Mouse (Mus musculus) brain, adult 2 months (tissue): Measurements from ENCODE around the gene Mgat4d.
A peak's percentile ranks its signal among the peaks of the same experiment; 100 is the strongest.
"Not testable (repeated sequence)": the region's sequence is repeated elsewhere in the genome, so short reads cannot be mapped to it uniquely, and the experiment has no call there.

Experiments used
- DNase-seq: peaks from one replicate; pipeline ENCODE4 v3.0.0; 2011; ENCODE audit warnings: low read depth, low spot score

The Mgat4d gene

DNA sequence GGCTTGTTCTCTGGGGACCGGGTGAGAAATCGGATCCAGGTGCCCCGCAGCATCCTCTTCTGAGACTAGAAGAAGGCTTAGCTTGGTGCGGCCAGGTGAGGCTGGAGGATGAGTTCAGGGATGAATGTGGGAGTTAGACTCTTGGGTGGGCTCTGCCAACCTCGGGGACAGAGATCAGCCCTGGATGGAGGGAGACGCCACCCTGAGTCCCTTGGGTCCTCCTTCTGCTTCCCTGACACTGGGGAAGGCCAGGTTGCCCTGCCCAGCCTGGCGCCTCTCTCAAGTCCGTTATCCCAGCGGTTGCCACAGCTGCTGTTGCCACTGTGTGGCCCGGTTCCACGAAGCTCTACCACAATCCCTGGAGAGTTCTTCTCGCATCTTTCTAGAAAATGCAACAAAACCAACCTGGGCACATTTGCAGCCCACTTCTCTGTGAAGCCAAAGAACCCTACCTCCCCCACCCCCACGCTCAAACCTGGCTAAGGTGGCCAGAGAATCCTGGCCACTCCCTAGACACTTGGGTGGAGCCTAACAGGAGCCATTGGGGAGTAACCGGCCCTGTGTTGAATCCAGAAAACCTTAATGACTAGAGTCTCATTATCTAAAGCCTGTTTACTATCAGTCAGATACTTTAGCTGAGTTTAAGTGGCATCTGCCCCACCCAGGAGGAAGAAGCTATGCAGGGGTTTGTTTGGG is 41.9 kb downstream of the Mgat4d start:
- no peak for DNase-seq

- no peak for DNase-seq
These were observed 44.2 kb downstream of the Mgat4d start for GRCm38 (mm10) chr8:83392521-83392920.

- DNase-seq = no peak
These were observed 46.1 kb downstream of the Mgat4d start for GRCm38 (mm10) chr8:83394325-83394724.

DNA sequence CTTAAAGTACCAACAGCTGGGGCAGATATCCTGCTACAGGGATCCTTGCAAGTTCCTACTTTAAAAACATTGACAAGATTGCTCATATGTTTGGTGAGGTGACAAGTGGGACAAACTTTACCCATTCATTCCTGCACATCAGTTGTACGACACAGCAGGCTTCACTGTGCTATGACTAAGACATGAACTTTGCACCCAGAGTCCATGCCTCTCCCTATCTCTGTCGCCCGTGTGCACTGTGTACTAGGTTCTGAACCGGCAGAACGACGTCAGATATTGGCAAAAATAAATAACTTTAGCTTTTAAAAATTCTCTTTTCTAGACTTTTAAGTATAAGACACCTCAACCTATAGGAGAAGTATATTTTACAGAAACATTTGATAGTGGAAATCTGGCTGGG is 48.4 kb downstream of the Mgat4d start:
- DNase-seq = no peak

DNA sequence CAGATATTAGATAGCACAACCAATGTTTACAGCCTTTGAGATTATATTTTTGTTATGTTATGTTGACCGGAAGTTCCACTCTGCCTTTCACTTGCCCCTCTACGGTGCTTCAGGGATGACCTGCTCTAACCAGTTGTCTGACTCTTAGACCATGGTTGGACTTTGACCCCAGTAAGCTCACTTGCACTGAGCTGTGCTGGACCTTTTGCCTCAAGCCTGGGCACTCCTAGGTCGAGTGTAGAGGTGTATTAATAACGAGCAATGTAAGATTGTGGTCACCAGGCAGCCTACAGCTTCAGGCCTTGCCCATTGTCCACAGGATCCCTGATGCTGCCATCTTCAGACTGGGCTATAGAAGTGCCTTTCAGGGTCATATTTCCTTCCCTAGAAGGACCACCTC is 49.5 kb downstream of the Mgat4d start:
- DNase-seq = no peak

GRCm38 (mm10) chr8:83405548-83405947 is 57.3 kb downstream of the Mgat4d start:
- DNase-seq = no peak

DNA sequence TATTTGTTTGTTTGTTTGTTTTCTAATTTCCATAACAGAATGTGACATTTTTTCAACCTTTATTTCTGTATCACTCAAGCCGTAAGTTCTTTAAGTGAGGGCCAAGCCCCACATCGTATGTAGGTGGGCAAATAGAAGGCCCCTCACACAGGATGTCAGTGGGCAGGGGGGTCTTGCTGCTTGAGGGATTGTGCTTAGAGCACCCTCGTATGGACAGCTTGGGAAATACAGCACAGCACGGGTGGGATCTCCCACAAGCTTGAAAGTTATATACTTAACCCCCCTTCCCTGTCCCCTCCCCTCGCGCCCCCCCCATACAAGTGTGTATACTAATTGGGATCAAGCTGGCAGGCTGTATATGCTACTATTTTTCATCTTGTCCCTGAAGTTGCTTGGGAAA is 58.6 kb downstream of the Mgat4d start:
- no peak for DNase-seq

GRCm38 (mm10) chr8:83408496-83408895 is 60.2 kb downstream of the Mgat4d start:
- DNase-seq = no peak

- no peak for DNase-seq
These were observed 68.6 kb downstream of the Mgat4d start for GRCm38 (mm10) chr8:83416878-83417277.

DNA sequence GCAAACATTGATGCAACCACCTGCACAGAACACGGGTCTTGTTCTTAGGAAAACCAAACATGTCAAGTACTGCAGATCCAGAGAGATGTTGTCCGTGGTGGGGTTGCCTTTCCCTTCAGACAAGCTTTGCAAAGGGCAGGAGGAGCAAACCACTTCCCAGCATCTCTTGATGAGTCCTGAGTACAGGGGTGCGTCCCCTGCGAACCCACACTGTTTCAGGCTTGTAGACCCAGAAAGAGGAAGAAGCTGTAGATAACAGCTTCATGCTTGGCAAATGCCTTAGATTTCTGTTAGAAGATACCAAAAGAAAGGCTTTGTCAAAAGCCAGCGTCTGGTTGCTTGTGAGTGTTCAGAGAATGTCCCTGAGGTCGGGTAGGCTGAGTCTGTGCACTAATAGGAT is 69.7 kb downstream of the Mgat4d start:
- DNase-seq = no peak

DNA sequence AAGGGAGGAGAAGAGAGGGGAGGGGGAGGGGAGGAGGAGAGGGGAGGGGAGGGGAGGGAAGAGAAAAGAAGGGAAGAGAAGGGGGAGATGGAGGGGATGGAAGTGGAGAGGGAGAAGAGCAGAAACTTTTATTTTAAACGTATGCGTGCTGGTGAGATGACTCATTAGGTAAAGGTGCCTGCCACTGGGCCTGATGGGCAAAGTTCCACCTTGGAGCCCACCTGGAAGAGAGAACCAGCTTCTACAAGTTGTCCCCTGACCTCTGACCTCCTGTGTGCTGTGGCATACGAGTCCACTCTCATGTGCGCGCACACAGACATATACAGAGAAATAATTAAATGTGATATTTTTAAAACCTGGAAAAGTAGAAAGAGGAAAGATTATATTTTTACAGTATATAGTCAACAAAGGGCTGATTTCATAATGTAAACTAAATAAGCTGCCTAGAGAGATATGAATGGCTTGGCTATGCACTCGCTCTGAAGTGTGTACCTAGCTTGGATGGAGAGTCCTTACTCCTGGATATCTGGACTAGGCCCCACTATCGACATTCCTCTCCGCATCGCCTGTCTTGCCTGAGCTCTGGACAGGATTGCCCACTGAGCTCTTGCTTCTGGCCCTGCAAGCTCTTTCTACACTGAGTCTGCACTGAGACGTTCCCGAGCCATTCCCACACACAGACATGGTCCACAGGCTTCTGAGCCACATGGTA is 70.7 kb downstream of the Mgat4d start:
- DNase-seq = no peak

- no peak for DNase-seq
These were observed 73.1 kb downstream of the Mgat4d start for GRCm38 (mm10) chr8:83421354-83421753.

DNA sequence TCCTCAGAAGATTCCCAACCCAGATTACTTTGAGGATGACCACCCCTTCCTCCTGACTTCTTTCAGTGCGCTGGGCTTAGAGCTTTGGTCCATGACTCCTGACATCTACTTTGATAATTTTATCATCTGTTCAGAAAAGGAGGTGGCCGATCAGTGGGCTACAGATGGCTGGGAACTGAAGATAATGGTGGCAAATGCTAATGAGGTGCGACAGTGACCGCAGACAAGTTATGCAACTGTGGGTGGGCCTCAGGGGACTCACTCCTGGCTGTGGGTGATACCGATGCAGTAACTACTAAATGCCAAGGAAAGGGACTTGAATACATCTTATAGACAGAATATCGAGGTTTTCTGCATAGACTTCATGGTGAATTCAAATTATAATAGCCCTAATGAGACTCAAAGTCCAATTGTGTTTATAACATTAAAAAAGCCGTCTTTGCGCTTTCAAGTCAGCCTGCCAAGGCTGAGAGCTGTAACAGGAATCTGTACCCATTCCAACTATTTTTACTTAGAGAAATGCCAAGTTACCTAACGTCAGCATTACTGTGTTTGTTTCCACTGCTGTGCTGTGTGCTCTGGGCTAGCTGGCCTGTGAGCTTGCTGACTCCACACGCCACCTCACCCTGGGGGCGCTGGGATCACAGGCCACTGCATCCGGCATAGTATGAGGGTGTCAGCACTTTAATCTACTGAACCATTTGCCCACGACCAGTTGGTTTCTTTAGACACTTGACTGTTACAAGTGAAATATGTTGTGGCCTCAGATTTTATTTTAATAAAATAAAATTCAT is 75.0 kb downstream of the Mgat4d start:
- peak; percentile 44 for DNase-seq

DNA sequence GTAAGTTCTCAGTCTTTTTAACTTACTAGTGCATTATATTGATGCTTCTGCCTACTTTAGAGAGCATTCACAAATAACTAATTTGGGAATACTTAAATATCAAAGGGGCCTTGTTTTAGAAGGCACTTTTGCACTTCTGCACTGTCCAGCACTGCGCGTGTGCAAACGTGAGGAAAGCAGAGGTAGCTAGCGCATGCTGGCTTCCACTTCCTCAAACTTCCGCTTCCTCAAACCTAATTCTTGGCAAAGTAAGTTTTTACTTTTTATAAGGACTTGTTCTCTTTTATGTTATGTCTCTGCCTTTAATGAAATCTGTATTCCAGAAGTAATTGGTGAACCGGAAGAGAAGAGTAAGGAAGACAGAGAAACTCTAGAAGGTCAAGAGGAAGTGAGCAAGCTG is 76.9 kb downstream of the Mgat4d start:
- no peak for DNase-seq

DNA sequence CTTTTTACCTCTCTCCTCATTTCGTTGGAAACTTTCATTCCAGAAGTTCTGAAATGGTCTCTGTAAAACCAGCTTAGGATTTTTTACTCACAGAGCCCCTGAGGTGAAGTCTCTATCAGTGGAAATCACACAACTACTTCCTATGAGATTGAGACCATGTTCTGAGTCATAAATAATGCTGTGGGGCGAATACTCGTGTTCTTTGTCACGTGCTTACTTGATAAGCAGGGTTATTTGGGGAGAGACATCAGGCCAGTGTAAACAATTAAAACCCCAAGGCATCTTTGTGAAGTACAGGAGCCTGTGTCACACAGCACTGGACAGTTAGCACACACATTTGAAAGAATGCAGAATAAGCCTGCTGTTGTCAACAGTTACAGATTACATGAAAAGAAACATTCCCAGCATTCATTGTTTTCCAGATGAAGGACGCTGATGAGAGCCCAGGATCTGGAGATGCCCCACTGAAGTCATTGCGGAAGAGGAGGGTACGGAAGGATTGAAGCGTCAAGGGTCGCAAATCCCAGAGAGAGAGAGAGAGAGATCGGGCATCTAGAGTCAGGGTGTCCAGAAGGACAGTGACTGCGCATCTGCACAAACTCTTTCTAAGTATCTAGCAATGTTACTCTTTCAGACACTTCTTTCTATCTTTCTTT is 78.0 kb downstream of the Mgat4d start:
- no peak for DNase-seq

DNA sequence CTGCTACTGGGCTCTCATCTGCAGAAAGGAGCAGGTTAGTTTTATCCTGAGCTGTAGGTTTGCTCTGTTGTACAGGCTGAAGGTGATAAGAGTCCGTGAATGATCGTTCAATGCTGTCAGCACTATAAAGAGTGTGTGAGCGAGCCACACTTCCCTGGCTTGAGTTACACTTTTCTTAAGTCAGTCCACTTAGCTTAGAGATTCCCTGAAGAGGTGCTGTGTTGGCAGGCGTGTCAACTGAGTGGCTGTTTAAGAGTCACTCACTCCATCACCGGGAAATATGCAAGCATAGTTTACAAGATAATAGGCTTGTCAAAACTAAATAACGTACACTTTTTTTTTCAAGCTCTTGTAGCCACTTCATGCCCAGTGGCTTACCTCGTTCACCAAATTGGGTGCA is 78.7 kb downstream of the Mgat4d start:
- no peak for DNase-seq

- not testable (repeated sequence) for DNase-seq
These were observed 80.3 kb downstream of the Mgat4d start for GRCm38 (mm10) chr8:83428621-83429020.

- no peak for DNase-seq
These were observed 80.8 kb downstream of the Mgat4d start for GRCm38 (mm10) chr8:83429071-83429524.
